Mouse (Mus musculus) hindbrain, embryonic 14.5 days (tissue): ENCODE measurements at regions not wholly inside any gene's neighbourhood (a gene's known extent, or its start where the extent isn't known, plus 50 kb on each side); places are given as distances from the start of the nearest gene placed in this dataset.
A peak's percentile ranks its signal among the peaks of the same experiment; 100 is the strongest.

Experiments used
- ATAC-seq: fragments of 200-750 bp; cut with Nextera tagmentation; 2 replicates; pipeline ENCODE4 v1.8.0; 2017; ENCODE audit warnings: moderate number of reproducible peaks, mild to moderate bottlenecking, moderate TSS enrichment, moderate library complexity; ENCODE audit not compliant: low FRiP score
- DNase-seq: peaks from one replicate; pipeline ENCODE4 v3.0.0-alpha.2; 2015; ENCODE audit warnings: low spot score
- H3K27ac ChIP-seq: fragments of 300-500 bp; sonication (generic); 2 replicates; pipeline ENCODE4 v1.5.1; 2014; ENCODE audit warnings: mild to moderate bottlenecking, moderate library complexity
- H3K27me3 ChIP-seq: fragments of 300-500 bp; sonication (generic); 2 replicates; pipeline ENCODE4 v1.6.1; 2014; ENCODE audit warnings: mild to moderate bottlenecking, low read length, mixed read lengths; ENCODE audit not compliant: control insufficient read depth, insufficient read depth
- H3K36me3 ChIP-seq: fragments of 300-500 bp; sonication (generic); replicated peaks from 2 replicates; pipeline ENCODE4 v1.6.1; 2014; ENCODE audit not compliant: control insufficient read depth, insufficient read depth
- H3K4me1 ChIP-seq: fragments of 300-500 bp; sonication (generic); replicated peaks from 2 replicates; pipeline ENCODE4 v1.6.1; 2014; ENCODE audit warnings: antibody characterized with exemption, low read length, mixed read lengths; ENCODE audit not compliant: control insufficient read depth, insufficient read depth
- H3K4me2 ChIP-seq: fragments of 300-500 bp; sonication (generic); replicated peaks from 2 replicates; pipeline ENCODE4 v1.6.1; 2014; ENCODE audit warnings: mild to moderate bottlenecking, moderate library complexity
- H3K4me3 ChIP-seq: fragments of 300-500 bp; sonication (generic); replicated peaks from 2 replicates; pipeline ENCODE4 v1.5.1; 2014; ENCODE audit warnings: mild to moderate bottlenecking, low read length
- H3K9ac ChIP-seq: fragments of 300-500 bp; sonication (generic); 2 replicates; pipeline ENCODE4 v1.6.1; 2014
- H3K9me3 ChIP-seq: fragments of 300-500 bp; sonication (generic); 2 replicates; pipeline ENCODE4 v1.6.1; 2016; ENCODE audit warnings: low read length; ENCODE audit not compliant: control insufficient read depth
- WGBS: fragments of 180-500 bp; shearing (Covaris S2); extraction: QIAGEN DNeasy Blood & Tissue Kit; methylation state at CpG from one replicate; pipeline ENCODE4 v1.1.7; 2014; 5-methylcytosine and 5-hydroxymethylcytosine counted together

DNA sequence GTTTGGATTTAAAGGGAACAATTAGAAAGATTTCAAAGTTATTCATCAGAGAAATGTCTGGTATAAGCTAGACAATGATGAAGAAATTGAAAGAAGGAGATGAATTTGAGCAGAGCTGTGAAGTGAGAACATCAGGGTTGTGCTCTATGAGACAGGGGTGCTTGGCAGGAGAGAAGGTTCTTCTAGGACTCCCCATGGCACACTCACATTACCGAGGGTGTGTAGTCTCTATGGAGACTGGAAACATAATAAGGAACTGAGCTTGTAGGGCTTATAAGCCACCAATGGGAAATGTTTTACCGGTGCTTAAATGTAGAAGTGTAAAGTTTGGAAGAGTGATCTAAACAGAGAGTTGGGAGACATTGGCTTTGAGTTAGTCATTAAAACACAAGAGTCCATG is 889.9 kb downstream of the Stim2 start:
- Histone ChIP-seq H3K27me3 (no peaks in the 10 kb centered on the region), H3K36me3 (no peaks in the 10 kb centered on the region), H3K9me3 (no peaks in the 10 kb centered on the region), H3K4me1 (peaks cover 3% of the 10 kb centered on the region; the same call in 1 of the 2 replicates), H3K4me3 (no peak overlapping the region), H3K4me2 (no peak overlapping the region), H3K27ac (no peak overlapping the region), H3K9ac (no peak overlapping the region)
- WGBS: 89% methylated on average over 2 of the region's 2 CpGs
- DNase-seq: no peak
- no peak for ATAC-seq

DNA sequence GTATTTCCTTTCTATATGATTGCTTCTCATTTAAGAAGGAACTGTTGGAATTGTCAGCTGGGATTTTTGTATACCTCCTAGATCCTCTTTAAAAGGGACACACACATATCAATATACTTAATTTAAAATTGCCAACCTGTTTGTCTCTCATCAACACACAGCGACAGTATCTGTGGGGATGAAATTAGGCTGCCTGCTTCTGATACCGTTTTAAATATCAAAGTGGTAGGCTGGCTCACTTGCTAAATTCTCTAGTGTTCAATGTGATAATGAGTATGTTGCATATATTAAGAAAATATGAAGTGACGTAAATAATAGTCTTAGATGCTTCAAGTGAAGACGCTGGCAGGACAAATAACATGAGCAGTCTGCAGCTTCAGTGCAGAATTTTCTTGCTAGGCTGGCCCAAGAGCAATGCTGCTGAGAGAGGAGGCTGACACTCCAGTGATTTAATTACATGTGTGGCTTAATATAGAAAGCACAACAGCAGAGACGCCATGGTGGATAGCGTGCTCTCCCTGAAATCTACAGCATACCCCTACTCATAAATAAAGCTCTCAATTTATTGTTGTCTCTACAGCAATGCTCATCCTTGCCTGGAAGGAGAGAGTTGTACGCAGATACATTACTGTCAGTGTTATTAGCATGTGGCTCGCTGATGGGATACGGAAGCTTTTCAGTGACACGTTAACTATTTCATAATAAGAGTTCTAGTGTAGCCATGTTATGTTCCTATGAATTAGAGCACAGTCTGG is 896.4 kb downstream of the Stim2 start:
- ATAC-seq (peak; percentile 57; the same call in 1 of the 2 replicates), DNase-seq (peak; percentile 33)
- Histone ChIP-seq H3K4me2 (peak overlapping the region; percentile 23), H3K9ac (peak overlapping the region; percentile 44; the same call in 1 of the 2 replicates), H3K4me1 (peaks cover 15% of the 10 kb centered on the region), H3K36me3 (no peaks in the 10 kb centered on the region), H3K9me3 (no peaks in the 10 kb centered on the region), H3K27me3 (no peaks in the 10 kb centered on the region), H3K27ac (peak overlapping the region; percentile 60), H3K4me3 (peak overlapping the region; percentile 2; the same call in 1 of the 2 replicates)
- 50% methylated on average over 10 of the region's 10 CpGs for WGBS
